22 mouse cellular contexts compared by ENCODE assay signal in the genomic region with DNA sequence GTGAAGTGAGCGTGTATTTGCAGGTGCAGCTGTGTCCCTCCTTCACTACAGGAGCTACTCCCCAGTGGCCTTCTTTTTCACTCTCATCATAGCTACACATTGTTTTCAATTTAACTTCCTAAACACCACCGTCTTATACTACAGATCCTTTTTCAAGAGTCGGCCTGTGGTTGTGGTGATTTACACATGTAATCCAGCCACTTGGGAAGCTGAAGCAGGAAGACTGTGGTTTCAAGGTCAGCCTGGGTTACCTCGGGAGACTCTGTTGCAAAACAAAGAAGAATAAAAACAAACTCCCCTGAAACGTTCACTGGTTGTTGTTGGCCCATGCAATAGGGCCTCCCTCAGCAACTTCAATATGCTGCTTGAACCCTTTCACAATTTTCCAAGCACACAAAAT.
DNase-seq lines count a peak whose midpoint lies in the region; ATAC-seq and TF ChIP-seq lines count a peak whose summit lies in the region.
"Had no signal": no experiment of that assay in that cellular context is flagged by ENCODE, and none has a peak within 500 bp of the region (broad histone marks: within the 10 kb centered on the region; RNA-seq: fewer than 3 reads in every experiment).

No protein-coding gene starts in this region.

- TF ChIP-seq EP300 in heart, postnatal 0 days (IDR thresholded peaks at IDR 0.05; ENCODE audit: low read depth), result no peak

- H3K9me3 ChIP-seq in heart, postnatal 0 days (replicated peaks; ENCODE audit: control insufficient read depth, low read length), result no peaks in the 10 kb centered on the region
- no peaks in the 10 kb centered on the region for H3K9me3 ChIP-seq in heart, embryonic 10.5 days
- H3K9me3 ChIP-seq: embryonic facial prominence, embryonic 12.5 days; forebrain, embryonic 12.5 days; G1E; heart, embryonic 13.5 days; hindbrain, embryonic 10.5 days; intestine, embryonic 15.5 days had no signal

- H3K36me3 ChIP-seq in heart, postnatal 0 days (replicated peaks; ENCODE audit: control insufficient read depth, insufficient read depth, low read length), result no peaks in the 10 kb centered on the region
- no peaks in the 10 kb centered on the region for H3K36me3 ChIP-seq in heart, embryonic 10.5 days
- H3K36me3 ChIP-seq: embryonic facial prominence, embryonic 12.5 days; forebrain, embryonic 12.5 days; G1E; heart, embryonic 13.5 days; hindbrain, embryonic 10.5 days; intestine, embryonic 15.5 days had no signal

- H3K4me3 ChIP-seq in heart, postnatal 0 days (ENCODE audit: low read depth, low read length), result no peak overlapping the region
- H3K4me3 ChIP-seq in heart, embryonic 10.5 days, result no peak overlapping the region
- H3K4me3 ChIP-seq: embryonic facial prominence, embryonic 12.5 days; forebrain, embryonic 12.5 days; heart, embryonic 13.5 days; hindbrain, embryonic 10.5 days; intestine, embryonic 15.5 days had no signal

- no peaks in the 10 kb centered on the region for H3K4me1 ChIP-seq in heart, postnatal 0 days (ENCODE audit: control insufficient read depth, insufficient read depth)
- H3K4me1 ChIP-seq in heart, embryonic 10.5 days, result no peaks in the 10 kb centered on the region
- H3K4me1 ChIP-seq: embryonic facial prominence, embryonic 12.5 days; forebrain, embryonic 12.5 days; heart, embryonic 13.5 days; hindbrain, embryonic 10.5 days; intestine, embryonic 15.5 days had no signal

- TF ChIP-seq CTCF in heart, postnatal 0 days (IDR thresholded peaks at IDR 0.05; ENCODE audit: low read depth), result no peak

- no peaks in the 10 kb centered on the region for H3K27me3 ChIP-seq in heart, postnatal 0 days (ENCODE audit: control insufficient read depth, insufficient read depth, low read length)
- H3K27me3 ChIP-seq in heart, embryonic 10.5 days (ENCODE audit: insufficient read depth, poor library complexity, severe bottlenecking), result no peaks in the 10 kb centered on the region
- H3K27me3 ChIP-seq: embryonic facial prominence, embryonic 12.5 days; forebrain, embryonic 12.5 days; heart, embryonic 13.5 days; intestine, embryonic 15.5 days had no signal

- WGBS in heart, postnatal 0 days, result 67% methylated on average over 5 of the region's 5 CpGs
- WGBS in heart, embryonic 10.5 days, result 66% methylated on average over 5 of the region's 5 CpGs

- no peak overlapping the region for H3K4me2 ChIP-seq in heart, postnatal 0 days (ENCODE audit: low read depth, low read length)
- H3K4me2 ChIP-seq: embryonic facial prominence, embryonic 12.5 days; forebrain, embryonic 12.5 days; heart, embryonic 13.5 days; hindbrain, embryonic 14.5 days; intestine, embryonic 15.5 days had no signal

- no peak overlapping the region for H3K9ac ChIP-seq in heart, postnatal 0 days (replicated peaks; ENCODE audit: low read depth, low read length)
- H3K9ac ChIP-seq: embryonic facial prominence, embryonic 12.5 days; forebrain, embryonic 12.5 days; heart, embryonic 13.5 days; hindbrain, embryonic 14.5 days; intestine, embryonic 15.5 days had no signal

- peak overlapping the region; percentile 11; the same call in 1 of the 2 replicates for H3K27ac ChIP-seq in heart, postnatal 0 days (ENCODE audit: low read depth)
- no peak overlapping the region for H3K27ac ChIP-seq in heart, embryonic 10.5 days
- H3K27ac ChIP-seq: embryonic facial prominence, embryonic 12.5 days; forebrain, embryonic 12.5 days; heart, embryonic 13.5 days; hindbrain, embryonic 10.5 days; hindbrain, embryonic 14.5 days; intestine, embryonic 15.5 days had no signal

- DNase-seq in heart, postnatal 0 days (ENCODE audit: low spot score), result no peak
- no peak for DNase-seq in heart, embryonic 10.5 days (ENCODE audit: low spot score)
- peak; percentile 77 for DNase-seq in 416B (ENCODE audit: low read depth)
- peak; percentile 73 for DNase-seq in T-cell, adult 2 months (ENCODE audit: low spot score)
- no peak for DNase-seq in kidney, postnatal 36 days
- DNase-seq in kidney, postnatal 10 days, result no peak
- DNase-seq: adrenal gland, postnatal 10 days; cerebellum, adult 18-20 months; cerebellum, postnatal 10 days; embryo, embryonic 11 days; gastrocnemius, postnatal 14 days; heart, postnatal 10 days had no signal

- ATAC-seq in heart, postnatal 0 days (ENCODE audit: insufficient read depth, low read depth), result no peak
- peak; percentile 98 to 100 for ATAC-seq in hematopoietic stem cell, adult 5-6 weeks (replicated peaks in 1 of 2; ENCODE audit: insufficient read depth in 1 of 2, low FRiP score in 2 of 2, low TSS enrichment in 1 of 2, low read depth in 1 of 2, poor library complexity in 2 of 2, severe bottlenecking in 2 of 2)
- ATAC-seq in cerebellum, adult (ENCODE audit: insufficient number of reproducible peaks, low FRiP score, low TSS enrichment), result no peak
- ATAC-seq: forebrain, embryonic 16.5 days; intestine, embryonic 15.5 days had no signal

Comparison
In these comparisons a context has a peak if more than half of its experiments do, and no peak if none do; other contexts are left out.
1. ATAC-seq: peak in hematopoietic stem cell, adult 5-6 weeks (2 of 2); none in heart, postnatal 0 days (single experiment) and cerebellum, adult (single experiment).
2. DNase-seq: peak in 416B (single experiment) and T-cell, adult 2 months (single experiment); none in heart, postnatal 0 days (single experiment), heart, embryonic 10.5 days (single experiment), kidney, postnatal 36 days (0 of 2) and kidney, postnatal 10 days (single experiment).